Mouse (Mus musculus) monocyte, adult 2 months (primary cell): Measurements from ENCODE around the gene Ky.
A peak's percentile ranks its signal among the peaks of the same experiment; 100 is the strongest.

ENCODE experiments used
- DNase-seq, 2 experiments: peaks; one replicate each; pipeline ENCODE4 v3.0.0; 2022; ENCODE audit warnings: low spot score in 2 of 2, low read depth in 1 of 2

Ky gene

DNA sequence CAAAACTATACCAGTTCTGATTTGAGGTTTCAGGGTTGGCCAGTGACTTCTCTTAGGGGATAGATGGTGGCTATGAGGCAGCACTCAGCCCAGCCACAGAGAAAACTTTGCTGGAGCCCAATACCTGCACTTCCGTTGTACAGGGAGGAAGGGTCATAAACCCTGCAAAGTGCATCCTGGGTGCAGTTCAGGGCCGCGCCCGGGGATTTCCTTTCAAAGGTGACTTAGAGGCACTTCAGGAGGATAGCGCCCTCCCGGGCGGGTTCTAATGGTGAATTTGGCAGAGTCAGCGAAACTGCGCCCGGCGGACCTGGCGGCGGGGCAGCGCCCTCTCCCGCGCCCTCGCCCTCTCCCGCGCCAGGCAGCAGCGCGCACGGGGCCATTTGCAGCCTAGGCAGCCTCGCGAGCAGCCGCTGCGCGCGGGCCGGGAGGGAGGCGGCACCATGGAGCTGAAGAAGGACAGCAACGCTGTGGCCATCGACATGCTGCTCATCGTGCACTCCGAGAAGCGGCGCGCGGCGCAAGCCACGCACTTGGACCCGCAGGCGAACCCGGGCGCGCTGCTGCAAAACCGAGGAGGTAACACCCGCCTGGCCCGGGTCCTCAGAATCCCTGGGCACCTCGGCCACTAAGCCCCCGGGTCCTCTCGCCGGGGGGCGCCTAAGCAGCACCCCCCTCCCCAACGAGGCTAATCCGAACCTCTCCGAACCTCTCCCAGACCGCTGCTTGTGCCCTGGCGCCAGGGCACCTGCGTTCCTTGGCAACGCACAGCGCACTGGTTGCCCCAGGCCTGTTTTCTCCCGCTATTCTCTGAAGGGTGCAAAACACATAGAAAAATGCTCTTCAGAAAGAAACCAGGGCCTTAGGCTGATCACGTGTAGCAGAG, at the start of gene Ky:
TSS of gene Ky (plus strand) at position 51 of the 886 bp plus-strand sequence.
- no peak for DNase-seq

DNA sequence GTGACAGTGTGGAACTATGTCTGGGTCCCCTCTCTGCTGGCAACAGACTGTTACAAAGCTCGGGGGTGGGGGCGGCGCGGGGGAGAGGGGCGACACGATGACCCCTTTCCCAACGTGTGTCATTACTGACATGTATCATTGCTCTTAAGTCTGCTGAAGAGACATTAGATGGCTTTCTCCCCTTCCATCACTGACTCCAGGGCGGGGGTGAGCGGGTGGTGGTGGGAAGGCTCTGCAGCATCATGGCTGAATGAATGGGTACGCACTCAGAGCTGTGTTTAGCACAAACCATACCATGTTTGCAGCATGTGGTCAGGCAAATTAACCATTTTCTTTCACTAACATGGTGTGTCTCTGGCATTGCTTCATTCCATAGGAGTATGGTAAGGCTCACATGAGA, 43.3 kb upstream of the Ky start:
- no peak for DNase-seq

DNA sequence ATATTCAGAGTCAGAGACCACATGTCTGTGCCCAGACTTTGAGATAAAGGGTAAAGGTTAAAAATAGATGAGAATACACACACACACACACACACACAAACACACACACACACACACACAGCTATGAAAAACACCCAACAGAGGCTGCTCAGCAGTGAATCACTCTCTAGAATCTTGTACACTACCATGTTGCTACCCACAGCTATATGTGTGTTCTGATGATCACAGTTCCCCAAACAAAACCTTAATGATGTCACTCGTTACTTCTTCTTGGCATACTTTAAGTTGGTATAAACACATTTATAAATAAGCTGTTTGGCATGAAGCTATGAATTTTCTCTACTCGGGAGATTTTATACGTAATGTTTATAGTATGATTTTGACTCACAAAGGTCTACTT, 40.5 kb upstream of the Ky start:
- no peak for DNase-seq

DNA sequence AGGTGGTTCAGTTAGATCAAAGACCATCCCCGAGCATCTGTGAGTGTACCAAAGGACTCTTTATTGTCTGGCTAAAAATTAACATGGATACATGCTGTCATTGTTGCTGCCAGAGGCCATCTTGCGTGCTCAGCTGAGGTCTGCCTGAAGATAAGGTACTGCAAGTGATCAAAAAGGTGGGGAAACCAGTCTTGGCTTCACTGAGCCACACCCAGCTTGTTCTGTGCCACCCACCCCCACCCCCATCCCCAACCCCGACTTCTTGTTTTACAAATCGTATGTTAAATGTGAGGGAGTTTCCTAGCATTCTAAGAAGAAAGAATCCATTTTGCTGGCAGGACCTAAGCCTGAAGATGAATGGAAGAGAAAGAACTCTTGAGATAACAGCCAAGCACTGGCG, 39.8 kb upstream of the Ky start:
- DNase-seq, result no peak

DNA sequence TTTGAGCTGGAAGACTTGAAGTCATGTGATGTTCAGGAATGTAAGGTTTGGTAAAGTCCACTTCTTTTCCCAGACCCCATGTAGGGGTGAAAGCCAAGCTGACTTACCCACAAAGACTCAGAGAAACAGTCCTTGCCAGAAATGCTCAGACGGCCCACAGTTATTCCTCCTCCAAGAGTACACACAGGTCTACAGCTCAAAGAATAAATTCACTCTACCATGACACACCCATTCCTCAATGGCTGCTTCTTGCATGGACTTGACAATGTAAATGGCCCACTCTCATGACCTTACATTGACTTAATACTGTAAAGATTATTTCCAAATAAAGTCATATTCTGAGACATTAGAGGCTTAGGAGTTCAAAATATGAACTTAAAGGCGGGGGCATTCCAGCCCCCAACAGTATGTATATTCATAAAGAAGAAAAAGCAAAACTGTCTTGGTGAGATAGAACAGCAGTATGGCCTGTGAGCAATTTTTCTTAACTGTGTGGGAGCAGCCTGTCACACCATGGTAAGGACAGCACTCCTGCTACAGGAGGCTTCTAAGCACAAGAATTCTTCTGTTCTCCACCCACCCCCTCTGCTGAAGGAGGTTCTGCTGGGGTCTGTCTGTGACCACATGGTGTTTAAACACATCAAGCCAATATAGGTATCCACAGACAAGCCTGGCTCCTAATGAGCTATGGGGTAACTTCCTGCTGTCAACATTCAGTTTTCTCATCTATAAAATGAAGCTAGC, 35.3 kb upstream of the Ky start:
- no peak for DNase-seq

DNA sequence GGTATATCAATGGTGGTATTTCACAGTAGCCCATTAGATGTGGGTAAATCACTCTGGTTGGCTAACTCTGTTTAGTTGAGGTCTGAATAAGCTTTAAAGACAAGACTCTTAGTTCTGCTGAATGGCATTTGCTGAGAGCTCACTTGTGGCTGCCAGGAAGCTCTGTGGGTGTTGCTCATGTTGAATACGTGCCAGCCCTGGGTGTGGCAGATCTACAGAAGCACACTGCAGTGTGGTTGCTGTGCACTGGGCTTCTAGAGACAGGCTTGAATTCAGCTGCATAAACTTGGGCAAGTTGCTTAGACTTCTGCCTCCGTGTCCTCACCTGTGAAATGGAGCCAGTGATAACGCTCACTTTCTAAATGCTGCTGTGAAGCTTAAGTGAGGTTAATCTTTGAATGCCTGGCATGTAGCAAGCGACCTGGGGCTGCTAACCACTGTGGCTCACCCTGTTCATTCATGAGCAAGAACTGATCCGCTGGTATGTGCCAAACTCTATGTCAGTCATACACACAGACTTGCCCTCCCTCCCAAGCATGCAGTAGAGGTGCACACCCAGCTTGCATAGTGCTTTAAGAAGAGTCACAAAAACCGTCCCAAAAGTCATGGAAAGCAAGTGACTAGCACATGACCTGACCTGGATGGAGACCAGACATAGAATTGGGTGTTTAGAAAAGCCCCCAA, 27.6 kb upstream of the Ky start:
- DNase-seq, result no peak

DNA sequence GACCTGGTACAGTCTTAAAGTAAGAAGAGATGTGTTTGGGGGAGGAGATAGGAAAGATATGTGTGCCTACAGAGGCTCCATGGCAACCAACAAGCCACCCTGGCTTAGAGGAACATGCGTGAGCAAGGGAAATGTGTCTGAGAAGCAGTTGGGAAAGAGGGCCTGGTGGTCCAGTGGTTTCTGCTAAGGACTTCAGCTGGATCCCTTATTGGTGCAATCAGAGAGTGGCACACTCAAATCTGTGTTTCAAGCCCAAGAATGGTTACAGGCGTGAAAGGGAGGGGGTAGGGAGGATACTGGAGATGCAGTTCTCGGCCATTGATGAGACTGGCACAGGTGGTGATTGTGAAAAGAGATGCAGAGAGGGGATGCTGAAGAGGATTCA, 27.1 kb upstream of the Ky start:
- no peak for DNase-seq

DNA sequence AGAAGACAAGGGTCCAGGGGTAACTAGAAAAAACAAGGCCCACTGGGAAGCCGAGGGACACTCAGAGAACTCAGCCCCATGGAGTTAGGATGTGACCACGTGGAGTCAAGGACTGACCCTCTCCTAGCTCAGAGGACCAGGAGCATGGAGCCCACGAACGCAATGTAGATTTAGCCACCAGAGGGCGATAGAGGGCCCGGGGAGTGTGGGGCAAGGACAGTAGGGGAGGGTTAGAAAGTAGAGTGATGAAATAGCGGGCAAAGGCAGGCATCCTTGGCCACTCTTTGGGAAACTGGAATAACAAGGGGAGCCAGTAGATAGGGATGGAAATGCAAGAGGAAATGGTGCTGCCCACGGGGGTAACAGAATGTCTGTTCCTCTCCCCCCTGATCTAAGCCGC, 26.5 kb upstream of the Ky start:
- peak in 1 of 2 experiments; percentile 8 for DNase-seq

DNA sequence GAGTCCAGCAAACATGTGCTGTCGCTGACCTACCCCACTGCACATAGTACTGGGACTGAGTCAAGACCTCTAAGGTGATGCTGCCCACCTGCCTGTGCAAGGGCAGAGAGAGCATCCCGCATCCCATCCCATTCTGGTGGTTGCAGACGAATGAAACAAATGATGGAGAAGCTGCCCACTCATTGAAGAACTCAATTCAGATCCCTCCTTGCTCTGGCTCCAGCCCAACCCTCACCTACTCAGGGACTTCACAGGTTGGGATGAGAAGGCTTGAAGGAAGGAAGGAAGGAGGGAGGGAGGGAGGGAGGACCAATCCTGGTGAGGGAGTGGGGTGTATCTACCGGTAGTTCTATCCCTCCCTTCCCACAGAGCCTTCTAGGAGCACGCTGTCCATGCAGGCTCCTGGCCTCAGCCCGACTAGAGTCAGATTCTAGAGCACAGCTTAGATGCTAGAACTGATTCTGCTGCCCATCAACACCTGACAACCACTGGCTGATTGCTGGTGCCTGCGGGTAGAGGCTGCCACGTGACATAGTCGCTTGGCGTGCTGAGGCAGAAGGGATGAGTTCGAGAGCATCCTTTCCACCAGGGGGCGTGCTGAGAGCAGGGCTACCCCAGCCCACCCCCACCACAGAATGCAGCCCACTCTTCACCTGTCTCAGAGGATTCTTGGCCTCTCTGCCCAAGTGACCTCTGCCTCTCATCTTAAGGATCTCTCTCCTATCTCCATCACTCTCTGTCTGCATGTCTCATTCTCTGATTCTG, 13.3 kb upstream of the Ky start:
- DNase-seq, result no peak

DNA sequence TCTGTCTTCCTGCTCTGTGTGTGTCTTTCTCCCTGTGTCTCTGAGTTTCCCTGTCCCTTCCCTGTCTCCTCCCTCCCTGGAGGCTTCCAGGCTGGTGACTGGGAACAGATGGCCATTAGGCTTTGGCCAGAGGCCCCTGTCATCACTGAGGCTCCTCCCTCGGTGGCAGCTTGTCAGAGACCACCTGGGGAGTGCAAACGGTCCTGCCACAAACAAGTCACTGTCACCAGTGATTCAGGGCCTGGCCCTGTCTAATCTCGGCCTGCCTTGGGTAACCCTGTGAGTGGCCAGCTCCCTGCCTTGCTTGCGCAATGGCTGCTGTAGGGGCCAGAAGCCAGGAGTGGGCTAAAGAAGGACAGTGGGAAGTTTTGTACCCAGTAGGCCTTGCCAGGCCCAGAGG, 12.5 kb upstream of the Ky start:
- DNase-seq, result no peak

DNA sequence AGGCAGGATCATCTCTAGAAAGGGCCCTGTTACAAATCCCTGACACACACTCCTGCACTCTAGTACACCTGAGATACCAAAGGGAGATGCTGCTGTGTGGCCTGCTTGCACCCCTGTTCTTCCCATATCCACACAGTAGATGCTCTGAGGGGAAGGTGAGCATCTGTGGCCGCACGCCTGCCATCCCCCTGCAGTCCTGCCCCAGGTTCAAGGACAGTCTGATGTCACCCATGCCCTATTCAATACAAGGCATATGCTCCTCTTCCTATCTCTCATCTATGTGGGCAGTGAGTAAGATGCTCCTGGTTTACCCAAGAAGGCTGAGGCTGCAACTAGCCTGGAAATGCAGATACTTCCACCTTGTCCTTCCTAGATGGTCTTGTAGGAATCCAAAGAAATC, 11.6 kb upstream of the Ky start:
- no peak for DNase-seq

DNA sequence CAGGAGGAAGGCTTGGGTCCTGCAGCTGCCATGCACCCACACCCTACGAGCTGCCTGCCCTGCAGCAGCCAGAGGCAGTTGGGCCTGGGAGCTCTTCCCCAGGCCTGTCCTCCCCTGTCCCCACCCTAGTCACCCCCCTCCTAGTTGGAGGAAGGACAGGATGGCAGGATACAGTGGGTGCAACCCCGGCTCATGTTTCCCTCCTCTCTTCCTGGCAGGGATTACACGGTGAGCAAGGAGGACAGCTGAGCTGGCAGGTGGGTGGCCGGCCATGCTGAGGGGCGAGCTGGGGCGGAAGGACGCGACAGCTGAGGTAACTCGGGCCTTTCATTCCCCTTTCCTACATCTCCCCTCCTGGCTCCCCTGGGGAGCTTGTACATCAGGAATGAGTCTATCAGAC, 11.1 kb upstream of the Ky start:
- no peak for DNase-seq

DNA sequence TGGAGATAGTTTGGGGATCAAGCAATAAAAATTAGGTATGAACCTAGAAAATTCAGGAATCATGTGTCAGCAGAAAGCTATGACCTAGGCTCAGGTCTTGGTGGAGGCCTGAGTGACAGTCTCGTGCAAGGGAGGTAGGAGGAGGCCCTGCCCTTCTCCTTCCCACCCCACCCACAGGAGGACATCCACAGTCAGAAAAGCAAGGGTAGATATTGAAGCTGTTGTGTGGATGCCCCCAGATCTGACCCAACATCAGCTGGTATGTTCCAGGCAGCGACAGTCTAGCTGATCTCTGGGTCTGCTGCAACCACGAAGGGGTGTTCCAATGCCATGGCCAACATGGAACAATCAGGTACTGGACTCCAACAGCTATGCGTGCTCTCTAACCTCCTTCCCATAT, 10.3 kb upstream of the Ky start:
- DNase-seq, result no peak

DNA sequence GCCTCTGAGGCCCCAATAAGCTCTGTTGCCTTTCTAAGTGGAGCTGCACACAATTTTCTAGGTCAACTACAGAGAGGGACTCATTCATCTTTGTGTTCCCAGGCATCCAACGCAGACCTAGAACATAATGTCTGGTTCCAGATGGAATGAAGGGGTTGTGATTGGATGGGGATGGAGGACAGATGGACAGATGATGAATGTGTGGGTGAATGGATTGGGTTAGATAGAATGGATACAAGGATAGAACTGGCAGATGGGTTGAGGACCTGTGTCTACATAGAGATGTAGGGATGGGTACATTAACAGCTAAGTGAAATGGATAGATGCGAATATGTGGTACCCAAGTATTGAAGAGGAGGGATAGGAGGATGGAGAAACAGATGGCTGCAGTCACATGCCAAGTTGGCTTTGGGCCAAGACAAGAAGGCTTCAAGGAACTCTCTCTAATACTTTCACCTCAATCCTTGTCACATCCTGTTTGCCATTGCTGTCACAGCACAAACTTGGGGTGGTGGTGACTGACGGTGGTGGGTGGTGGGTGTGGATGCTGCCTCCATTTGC, 9.0 kb upstream of the Ky start:
- no peak for DNase-seq

DNA sequence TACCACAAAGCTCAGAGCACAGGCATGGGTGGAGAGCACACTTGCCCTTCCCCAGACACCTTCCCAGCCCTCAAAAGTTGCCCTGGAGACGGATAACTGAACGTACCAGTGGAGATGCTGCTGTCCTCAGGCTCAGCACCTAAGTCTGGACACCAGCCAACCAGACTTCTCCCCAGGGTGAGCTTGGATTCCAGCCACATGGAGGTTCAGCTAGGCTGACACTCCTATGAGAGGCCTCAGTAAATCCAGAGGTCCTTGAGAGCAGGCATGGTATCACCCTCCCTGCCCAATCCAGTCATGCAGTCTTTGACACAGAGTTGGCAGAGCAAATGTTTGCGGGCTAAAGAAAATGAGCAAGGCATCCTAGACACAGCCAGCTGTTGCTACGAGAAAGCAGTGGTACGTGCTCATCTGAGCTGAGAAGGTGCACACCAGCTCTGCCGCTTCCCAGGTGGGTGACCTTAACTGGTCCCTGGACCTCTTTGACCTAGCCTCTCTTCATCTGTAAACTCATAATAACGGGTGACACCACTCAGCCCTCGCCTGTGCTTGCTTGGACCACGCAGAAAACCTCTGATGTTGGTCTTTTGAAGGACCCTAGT, 8.4 kb upstream of the Ky start:
- no peak for DNase-seq

DNA sequence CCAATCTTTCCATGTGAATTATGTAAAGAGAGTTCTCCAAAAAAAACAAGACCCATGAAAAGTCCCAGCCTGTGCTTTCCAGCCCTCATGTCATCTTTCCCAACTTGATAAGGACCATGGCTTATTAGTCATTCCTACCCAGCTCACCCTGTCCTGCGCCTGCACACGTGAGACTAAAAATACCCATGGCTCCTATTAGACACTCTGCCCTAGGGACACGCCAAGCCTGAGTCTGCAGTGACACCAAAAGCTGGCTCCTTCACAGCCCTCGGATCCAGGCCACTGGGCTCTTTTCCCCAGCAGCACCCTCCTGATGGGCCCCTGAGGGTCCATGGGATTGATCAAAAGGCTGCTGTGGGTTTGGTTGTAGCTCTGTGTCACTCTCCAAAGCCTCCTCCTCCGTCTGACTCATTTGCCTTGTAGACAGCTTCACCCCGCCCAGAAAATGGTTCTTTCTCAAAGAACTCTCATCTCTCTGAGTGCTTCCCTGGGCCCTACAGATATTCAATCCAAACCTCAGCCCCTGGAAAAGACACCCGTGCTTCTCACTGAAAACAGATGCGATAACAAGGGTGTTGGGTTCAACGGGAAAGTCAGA, 7.6 kb upstream of the Ky start:
- no peak for DNase-seq

DNA sequence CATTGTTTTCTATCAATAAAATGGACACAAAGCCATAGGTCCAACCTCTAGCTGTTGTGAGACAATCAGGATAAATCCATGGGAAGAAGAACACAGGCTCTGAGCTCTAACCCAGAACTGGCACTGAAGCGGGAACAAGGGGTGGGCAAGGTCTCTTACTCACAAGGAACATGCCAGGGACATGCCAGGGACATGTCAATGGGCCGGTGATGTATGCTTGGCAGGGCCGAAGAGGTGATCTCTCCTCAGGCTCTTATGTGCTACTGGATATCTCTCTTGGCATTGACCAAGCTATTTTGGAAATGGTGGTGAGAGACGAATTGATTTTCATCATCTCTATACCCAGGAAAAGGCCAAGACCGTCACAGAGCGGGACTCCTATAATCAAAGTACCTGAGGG, 6.8 kb upstream of the Ky start:
- no peak for DNase-seq

DNA sequence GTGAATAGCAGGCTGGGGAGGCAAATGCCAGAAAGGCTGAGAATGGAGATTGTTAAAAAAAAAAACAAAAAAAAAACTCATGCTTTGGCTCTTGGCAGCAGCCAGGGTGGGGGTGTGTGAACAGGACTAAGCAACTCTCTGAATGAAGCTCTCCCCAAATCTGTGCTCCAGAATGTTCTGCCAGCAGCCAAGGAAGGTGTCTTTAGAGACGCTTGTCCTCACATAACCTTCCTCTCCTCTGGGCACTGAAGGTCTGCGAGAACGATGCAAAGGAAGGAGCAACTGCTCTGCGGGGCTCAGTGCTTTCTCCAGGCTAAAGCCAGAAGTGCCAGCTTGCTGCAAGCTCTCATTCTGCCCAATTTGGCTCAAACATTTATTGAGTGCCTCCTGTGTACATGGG, 6.3 kb upstream of the Ky start:
- DNase-seq, result no peak

DNA sequence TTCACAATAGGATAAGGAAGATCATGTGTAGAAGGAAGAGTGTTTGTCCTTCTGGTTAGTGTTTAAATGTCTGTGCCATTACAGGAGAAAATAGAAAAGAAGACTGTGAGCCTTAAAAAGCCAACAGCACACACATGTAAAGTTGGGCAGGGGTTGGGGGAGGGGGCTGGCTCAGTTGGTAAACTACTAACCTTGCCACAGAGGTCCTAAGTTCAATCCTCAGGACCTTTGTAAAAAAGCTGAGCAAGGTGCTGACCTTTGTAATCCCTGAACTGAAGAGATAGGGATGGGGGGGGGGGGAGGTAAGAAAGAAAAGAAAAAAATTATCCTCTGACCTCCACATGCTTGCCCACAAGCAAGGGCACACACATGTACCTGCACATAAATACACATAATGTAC, 5.8 kb upstream of the Ky start:
- DNase-seq, result no peak

DNA sequence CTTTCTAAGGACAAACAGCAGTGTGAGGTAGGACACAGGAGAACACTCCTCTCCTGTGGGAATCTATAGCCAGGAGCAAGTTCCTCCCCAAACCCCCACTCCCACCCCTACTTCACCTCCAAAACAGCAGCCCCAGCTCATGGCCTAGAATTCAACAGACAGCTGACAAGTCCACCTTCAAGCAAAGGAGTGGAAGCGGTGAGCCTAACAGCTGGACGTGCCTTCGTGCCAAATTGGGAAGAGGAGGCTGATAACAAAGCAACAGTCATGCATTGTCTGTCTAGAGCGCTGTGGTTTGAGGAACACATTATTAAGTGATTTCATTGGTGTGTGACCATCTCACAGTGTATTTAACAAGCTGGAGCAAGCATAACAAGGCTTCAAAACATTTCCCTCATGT, 4.4 kb upstream of the Ky start:
- no peak for DNase-seq
